Mouse (Mus musculus): ENCODE data around the gene Grid2ip. TPM values are rescaled to one million over a fixed set of nuclear protein-coding genes. Genes with fewer than 3 reads are reported as not detected.

Gene Grid2ip
- polyA plus RNA-seq, 1 experiment from 2014 or later = 0.07 TPM

DNA sequence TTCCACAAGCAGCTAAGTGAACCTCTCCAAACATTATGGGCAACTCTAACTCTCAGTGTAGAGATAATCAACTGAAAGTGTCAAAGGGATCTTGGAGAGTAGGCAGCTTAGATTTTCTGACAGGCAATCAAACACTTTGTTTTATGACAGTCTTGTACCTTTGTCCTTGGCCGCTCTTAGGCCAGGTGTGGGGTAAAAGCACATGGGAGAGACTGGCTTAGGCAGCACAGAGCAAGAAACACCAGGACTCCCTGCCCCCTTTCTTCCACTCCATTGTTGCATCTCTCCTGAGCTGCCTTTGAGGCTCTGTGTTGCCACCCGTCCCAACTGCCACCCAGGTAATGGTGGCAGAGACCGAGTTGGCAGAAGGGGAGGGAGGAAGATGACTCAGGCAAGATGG lies 84.2 kb downstream of the Grid2ip start:
- Histone ChIP-seq H3K27me3 (no peaks in the 10 kb centered on the region), H3K36me3 (no peaks in the 10 kb centered on the region), H3K4me2 (no peak overlapping the region), H3K27ac (no peak overlapping the region), H3K9me3 (no peaks in the 10 kb centered on the region), H3K4me3 (no peak overlapping the region), H3K4me1 (no peaks in the 10 kb centered on the region), H3K9ac (no peak overlapping the region)
- no peak for ATAC-seq (ENCODE audit: borderline replicate concordance, extremely low read depth, low FRiP score, low TSS enrichment)
- WGBS = 71% methylated on average over 3 of the region's 3 CpGs

- no peaks in the 10 kb centered on the region for H3K9me3 ChIP-seq
- no peak overlapping the region for H3K4me3 ChIP-seq
- H3K27ac ChIP-seq = no peak overlapping the region
- WGBS = 79% methylated on average over 12 of the region's 12 CpGs
- no peaks in the 10 kb centered on the region for H3K36me3 ChIP-seq
- no peak for ATAC-seq (ENCODE audit: borderline replicate concordance, extremely low read depth, low FRiP score, low TSS enrichment)
- H3K27me3 ChIP-seq = no peaks in the 10 kb centered on the region
- no peak overlapping the region for H3K9ac ChIP-seq
- H3K4me2 ChIP-seq = no peak overlapping the region
- no peaks in the 10 kb centered on the region for H3K4me1 ChIP-seq
Observed at GRCm38 (mm10) chr5:143441753-143442152, 84.6 kb downstream of the Grid2ip start.

Other genes starting within 250 kb of the Grid2ip start
- gene Rnf216, start 244.3 kb upstream of the Grid2ip start, polyA plus RNA-seq (2015; fragmentation: Nextera tagmentation; extraction: Ambion mirVana) = 33.5 and 37.6 TPM in 2 replicates
- not detected in 2 replicates for gene Olfr718-ps1, start 209.8 kb upstream of the Grid2ip start, polyA plus RNA-seq (2015; fragmentation: Nextera tagmentation; extraction: Ambion mirVana)
- 11.8 and 12.2 TPM in 2 replicates for gene Rbak, start 176.6 kb upstream of the Grid2ip start, polyA plus RNA-seq (2015; fragmentation: Nextera tagmentation; extraction: Ambion mirVana)
- gene Spdye4b, start 176.3 kb upstream of the Grid2ip start, polyA plus RNA-seq (2015; fragmentation: Nextera tagmentation; extraction: Ambion mirVana) = not detected in 2 replicates
- not detected in 2 replicates for gene Spdye4a, start 130.4 kb upstream of the Grid2ip start, polyA plus RNA-seq (2015; fragmentation: Nextera tagmentation; extraction: Ambion mirVana)
- gene Zfp12, start 122.2 kb upstream of the Grid2ip start, polyA plus RNA-seq (2015; fragmentation: Nextera tagmentation; extraction: Ambion mirVana) = 13.6 and 15.0 TPM in 2 replicates
- gene Zfp316, start 87.3 kb upstream of the Grid2ip start, polyA plus RNA-seq (2015; fragmentation: Nextera tagmentation; extraction: Ambion mirVana) = 2.8 and 3.1 TPM in 2 replicates
- gene Zfp853, start 63.7 kb upstream of the Grid2ip start, polyA plus RNA-seq (2015; fragmentation: Nextera tagmentation; extraction: Ambion mirVana) = not detected in 2 replicates
- gene E130309D02Rik, start 42.0 kb upstream of the Grid2ip start, polyA plus RNA-seq (2015; fragmentation: Nextera tagmentation; extraction: Ambion mirVana) = 38.4 and 40.5 TPM in 2 replicates
- gene Zdhhc4, start 28.1 kb upstream of the Grid2ip start, polyA plus RNA-seq (2015; fragmentation: Nextera tagmentation; extraction: Ambion mirVana) = 71.9 and 73.0 TPM in 2 replicates
- 329 and 337 TPM in 2 replicates for gene Kdelr2, start 46.5 kb downstream of the Grid2ip start, polyA plus RNA-seq (2015; fragmentation: Nextera tagmentation; extraction: Ambion mirVana)
- 7.9 and 8.1 TPM in 2 replicates for gene Daglb, start 107.2 kb downstream of the Grid2ip start, polyA plus RNA-seq (2015; fragmentation: Nextera tagmentation; extraction: Ambion mirVana)
- gene Rac1, start 170.7 kb downstream of the Grid2ip start, polyA plus RNA-seq (2015; fragmentation: Nextera tagmentation; extraction: Ambion mirVana) = 492 and 506 TPM in 2 replicates